Mouse (Mus musculus) left cerebral cortex, adult 9 months (tissue): Measurements from ENCODE around the gene Fbrsl1.
"Not testable (repeated sequence)": the region's sequence is repeated elsewhere in the genome, so short reads cannot be mapped to it uniquely, and the experiment has no call there.

ENCODE experiments used
- DNase-seq, 2 experiments: peaks; one replicate each; pipeline ENCODE4 v3.0.0; 2022; ENCODE audit warnings: low spot score in 2 of 2

The Fbrsl1 gene

GRCm38 (mm10) chr5:110455272-110455671, 7.0 kb upstream of the Fbrsl1 start:
- no peak for DNase-seq

DNA sequence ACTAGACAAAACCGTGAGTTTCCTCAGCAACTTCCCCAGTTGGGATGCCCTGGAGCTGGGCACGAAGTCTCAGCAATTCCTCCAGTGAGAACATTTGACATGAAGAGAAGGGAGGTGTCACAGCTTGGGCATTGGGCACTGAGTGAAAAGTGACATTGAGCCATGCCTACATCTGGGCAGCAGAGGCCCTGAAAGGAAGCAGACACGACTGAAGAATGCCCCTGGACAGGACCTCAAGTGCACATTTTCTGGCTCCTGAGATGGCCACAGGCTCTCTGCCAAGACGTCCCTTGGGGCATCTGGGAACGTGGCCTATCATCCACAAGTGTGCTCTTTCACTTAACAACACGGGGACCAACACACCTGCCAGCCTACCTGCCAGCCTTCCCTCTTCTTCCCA, 991 bp upstream of the Fbrsl1 start:
- DNase-seq: no peak

GRCm38 (mm10) chr5:110447720-110448435, 425 bp downstream of the Fbrsl1 start:
- DNase-seq: no peak

DNA sequence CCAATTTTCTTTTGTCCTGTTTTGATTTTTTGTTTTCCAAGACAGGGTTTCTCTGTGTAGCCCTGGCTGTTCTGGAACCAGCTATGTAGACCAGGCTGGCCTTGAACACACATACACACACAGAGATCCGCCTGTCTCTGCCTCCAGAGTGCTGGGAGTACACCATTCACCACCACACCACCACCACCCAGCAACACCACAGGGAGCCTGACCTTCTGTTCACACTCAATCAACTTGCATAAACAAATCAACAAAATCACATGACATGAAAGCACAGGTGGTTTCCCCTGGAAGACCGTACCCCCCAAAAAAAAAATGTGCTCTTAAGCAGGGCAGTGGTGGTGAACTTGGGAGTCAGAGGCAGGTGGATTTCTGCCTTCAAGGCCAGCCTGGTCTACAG, 3.8 kb downstream of the Fbrsl1 start:
- DNase-seq: no peak

DNA sequence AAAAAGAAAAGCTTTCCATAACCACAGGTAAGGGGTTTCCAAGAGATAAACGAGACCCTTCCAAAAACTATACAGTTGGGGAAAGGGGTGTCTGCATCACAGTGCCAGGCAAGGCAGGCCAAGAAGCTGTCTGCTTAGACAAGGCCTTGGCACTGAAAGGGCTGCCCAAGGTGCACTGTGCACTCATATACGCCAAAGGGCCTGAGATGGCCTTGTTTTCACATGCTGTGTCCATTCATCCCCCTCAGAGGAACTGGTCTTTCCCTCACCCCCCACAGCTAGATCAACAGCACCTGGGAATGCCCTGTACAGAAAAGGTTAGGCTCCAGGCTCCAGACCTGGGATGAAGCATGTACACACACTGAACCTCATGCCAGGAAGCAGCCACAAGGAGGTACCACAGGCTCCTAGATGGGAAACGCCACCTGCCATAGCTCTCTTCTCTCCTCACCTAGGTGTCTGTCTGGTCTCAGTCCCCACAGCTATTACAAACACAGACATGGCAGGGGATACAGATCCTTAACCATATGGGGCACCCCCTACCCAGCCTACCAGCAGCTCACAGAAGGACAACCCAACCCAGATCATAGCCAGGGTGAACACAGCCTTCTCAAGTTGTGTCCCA, 5.2 kb downstream of the Fbrsl1 start:
- no peak for DNase-seq

DNA sequence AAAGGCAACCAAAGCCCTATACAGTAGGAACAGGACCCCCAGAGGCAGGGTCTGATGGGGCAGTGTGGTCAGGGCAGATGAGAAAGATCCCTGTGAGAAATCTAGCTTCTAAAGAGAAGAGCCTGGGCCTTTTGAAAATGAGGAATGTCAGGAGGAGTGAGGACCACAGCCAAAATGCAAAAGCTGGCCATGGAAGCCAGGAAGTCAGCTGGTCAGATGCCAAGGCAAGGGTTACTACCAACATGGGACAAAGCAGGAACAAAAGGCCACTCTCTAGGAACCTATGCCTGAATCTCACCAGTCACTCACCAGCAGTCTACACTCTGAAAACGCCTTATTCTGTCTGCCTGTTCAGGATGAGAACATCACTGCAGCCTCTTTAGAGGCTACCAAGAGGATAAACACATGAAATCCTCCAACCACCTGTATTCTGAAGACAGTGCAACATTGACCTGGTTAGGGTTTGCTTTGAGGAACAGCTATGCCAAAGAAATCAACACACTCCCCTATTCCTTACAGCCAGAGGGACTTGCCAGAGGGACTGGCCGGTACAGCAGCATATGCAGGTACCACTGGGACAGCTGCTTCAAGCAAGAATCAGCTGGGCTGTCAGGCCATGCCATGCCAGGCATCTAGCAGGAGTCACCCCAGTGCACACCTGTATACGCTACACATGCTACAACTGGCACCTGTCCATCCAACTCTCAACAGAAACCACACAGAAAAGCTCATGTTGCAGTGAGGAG, 8.6 kb downstream of the Fbrsl1 start:
- no peak for DNase-seq

- DNase-seq: no peak
These were observed 9.7 kb downstream of the Fbrsl1 start for GRCm38 (mm10) chr5:110438591-110438990.

DNA sequence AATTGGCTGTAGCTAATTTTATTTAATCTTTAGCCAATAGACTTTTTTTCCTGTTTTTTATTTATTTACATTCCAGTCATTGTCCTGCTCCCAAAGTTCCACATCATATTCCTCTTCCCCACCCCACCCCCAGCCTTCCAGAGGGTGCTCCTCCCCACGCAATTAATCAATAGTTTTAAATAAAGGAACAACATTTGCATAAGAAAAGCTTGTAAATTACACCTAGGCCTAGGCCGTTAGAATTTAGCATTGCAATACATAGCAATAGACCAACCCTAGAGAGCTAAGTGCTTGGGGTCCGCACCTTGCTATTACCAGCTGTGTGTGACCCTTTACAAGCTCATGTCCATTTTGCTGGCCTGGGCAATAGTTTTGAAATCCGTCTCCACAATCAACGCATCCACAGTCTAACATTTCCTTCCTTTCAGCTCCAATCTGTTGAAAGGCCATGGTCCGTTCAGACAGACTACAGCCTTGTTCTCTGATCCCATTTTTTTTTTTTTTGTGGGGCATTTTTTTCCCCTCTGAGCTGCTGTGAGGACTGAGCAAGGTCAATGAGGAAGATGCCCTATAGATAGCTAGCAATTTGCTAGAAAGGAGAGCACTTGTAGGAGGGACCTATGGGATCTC, 10.6 kb downstream of the Fbrsl1 start:
- no peak for DNase-seq

- not testable (repeated sequence) for DNase-seq
These were observed 12.1 kb downstream of the Fbrsl1 start for GRCm38 (mm10) chr5:110436166-110436565.

DNA sequence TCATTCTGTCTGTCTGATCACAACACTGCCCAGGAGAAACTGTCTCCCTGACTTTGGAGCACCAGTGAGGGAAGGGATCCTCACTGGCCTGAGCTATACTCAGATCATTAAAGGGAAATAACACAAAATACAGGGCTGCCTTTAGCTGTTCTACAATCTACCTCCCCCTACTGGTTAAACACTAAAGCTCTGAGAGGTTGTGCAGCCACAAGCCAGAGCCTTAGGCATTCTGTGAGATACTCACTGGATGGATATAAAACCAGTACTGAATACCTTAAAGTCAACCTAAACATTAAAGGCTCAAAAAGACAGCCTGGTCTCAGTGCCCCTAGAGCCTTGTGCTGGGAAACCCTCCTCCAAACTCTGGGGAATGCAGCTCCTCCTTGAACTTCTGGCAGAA, 13.5 kb downstream of the Fbrsl1 start:
- DNase-seq: no peak

- DNase-seq: peak in 1 of 2 experiments; percentile 62
These were observed 19.3 kb downstream of the Fbrsl1 start for GRCm38 (mm10) chr5:110429045-110429444.

DNA sequence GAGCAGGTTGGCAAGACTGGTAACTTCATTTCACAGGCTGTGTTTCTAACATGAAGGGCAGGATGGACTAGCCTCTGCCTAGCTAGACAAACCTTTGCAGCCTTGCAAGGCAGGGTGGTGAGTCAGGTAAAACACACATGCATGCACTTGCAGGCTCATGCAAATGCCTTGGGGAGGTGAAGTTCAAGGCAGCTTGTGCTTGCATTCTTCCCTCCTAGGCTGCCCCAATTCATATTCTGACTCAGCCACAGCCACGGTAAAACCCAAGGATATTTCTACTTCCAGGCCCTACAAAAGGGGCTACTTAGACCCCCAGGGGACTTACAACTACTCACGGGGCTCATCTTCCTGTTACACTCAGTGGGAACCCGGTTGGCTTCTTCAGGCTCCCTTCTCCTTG, 20.0 kb downstream of the Fbrsl1 start:
- no peak for DNase-seq

DNA sequence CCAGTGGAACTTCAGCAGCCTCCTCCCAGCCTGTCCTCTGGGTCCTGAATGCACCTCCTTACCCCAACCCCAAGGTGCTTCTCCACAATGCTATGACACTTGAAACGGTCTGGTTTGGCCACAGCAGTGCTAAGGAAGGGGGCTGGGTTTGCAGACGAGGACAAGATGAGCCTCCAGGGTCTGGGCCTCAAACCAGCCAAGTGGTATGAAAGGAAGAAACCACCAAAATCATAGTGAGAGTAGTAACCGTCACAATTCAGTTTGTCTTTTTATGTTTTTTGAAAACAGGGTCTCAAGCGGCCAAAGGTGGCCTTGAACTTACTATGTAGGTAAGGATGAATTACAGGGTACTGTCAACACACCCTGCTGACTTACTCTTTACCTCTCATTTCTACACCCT, 23.1 kb downstream of the Fbrsl1 start:
- no peak for DNase-seq

DNA sequence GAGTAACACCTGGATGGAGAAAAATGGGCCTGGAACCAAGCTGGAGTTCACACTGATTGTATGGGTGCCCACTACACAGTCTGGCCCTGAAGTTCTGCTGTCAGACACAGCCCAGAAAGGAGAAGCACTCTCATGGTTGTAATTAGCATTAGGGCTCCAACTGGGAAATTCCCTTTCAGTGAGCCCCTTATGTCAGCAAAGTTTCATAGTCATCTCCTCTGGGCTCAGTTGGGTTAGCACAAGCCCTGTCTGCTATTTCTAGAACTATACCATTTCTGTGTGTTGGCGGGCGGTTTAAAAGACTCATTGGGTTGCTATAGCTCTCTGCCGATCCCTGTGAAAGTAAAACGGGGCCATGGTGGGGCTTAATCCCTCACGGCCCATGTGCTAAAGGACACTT, 24.1 kb downstream of the Fbrsl1 start:
- no peak for DNase-seq

- no peak for DNase-seq
These were observed 26.9 kb downstream of the Fbrsl1 start for GRCm38 (mm10) chr5:110421393-110421792.

- DNase-seq: no peak
These were observed 27.4 kb downstream of the Fbrsl1 start for GRCm38 (mm10) chr5:110420950-110421349.

DNA sequence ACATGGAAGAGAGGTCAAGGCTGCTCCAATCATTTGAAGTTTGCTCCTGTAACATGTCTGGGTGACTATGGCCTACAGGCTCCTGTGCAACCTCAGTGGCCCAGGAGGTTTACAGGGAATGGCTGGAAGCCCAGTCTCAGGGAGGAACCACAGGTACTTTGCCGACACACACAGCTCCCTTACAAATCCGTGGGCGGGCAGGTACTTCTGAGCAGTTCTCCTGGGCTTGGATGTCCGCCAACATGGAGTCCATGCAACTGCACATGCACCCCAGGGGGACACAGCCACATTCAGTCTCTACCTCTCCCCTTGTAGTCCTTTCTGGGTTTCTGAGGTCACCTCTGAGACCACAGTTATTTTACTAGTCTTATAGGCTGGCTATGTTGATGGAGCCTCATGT, 28.1 kb downstream of the Fbrsl1 start:
- DNase-seq: no peak

- no peak for DNase-seq
These were observed 29.8 kb downstream of the Fbrsl1 start for GRCm38 (mm10) chr5:110418523-110418911.

- no peak for DNase-seq
These were observed 30.4 kb downstream of the Fbrsl1 start for GRCm38 (mm10) chr5:110417756-110418522.

DNA sequence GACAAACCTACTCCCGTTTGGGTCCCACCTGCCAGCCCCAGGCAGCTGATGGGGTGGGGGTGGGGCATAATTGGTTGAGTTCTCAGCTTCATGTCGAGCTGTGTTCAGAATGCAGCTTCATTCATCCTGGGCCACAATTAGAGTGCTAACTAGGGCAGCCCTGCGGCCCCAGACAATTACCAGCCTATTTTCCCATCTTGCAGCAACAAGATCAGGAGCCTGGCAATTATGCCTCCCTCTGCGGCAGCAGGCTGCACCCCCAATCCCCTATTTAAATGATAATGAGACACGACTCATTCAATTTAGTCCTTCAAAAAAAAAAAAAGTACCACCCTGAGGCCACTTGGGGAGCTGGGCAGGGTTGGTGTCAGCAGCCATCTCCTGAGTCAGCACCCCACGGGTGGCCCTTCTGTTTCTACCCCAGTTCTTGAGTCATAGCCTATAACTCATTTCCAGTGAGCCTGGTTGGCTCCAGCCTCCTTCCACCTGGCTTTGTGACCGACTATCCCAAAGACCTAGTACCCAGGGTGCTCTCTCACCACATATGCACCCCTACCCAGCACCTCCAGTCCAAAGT, 31.4 kb downstream of the Fbrsl1 start:
- DNase-seq: peak; percentile 62 to 67
